Mouse (Mus musculus): Measurements from ENCODE around the gene Foxn1. TPM values are rescaled to one million over a fixed set of nuclear protein-coding genes. Genes with fewer than 3 reads are reported as not detected.
A peak's percentile ranks its signal among the peaks of the same experiment; 100 is the strongest.

Foxn1 gene
- polyA plus RNA-seq, 1 experiment from 2014 or later, result not detected

DNA sequence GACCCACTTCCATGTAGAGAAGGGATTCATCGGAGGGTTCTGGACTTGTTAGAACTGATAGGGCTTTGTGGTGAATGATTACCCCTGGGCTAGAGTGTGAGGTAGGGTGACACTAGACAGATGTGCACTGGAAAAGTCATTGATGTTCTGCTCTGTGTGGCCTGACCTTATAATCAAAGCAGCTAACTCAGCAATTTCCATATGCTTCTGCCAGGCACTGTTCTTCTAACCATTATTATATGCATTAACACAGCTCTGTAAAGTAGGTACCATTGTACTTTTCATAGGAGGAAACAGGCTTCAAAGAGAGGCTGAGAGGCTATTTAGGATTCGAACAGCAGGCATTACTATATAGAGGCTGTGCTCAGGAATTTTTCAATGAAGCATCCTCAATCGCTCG lies 59.1 kb downstream of the Foxn1 start:
- H3K27ac ChIP-seq (ENCODE audit: low read length), result no peak overlapping the region
- H3K9me3 ChIP-seq (ENCODE audit: control insufficient read depth, low read length), result no peaks in the 10 kb centered on the region
- H3K36me3 ChIP-seq (ENCODE audit: control insufficient read depth, insufficient read depth), result no peaks in the 10 kb centered on the region
- no peak overlapping the region for H3K4me3 ChIP-seq (replicated peaks; ENCODE audit: low read length)
- 90% methylated on average over 4 of the region's 4 CpGs for WGBS
- H3K9ac ChIP-seq (replicated peaks; ENCODE audit: low read depth, low read length), result no peak overlapping the region
- peaks cover 27% of the 10 kb centered on the region for H3K4me1 ChIP-seq (replicated peaks; ENCODE audit: control insufficient read depth, insufficient read depth, low read length)
- H3K4me2 ChIP-seq (ENCODE audit: low read length), result no peak overlapping the region
- no peaks in the 10 kb centered on the region for H3K27me3 ChIP-seq (replicated peaks; ENCODE audit: control insufficient read depth, insufficient read depth, low read length)
- no peak for ATAC-seq

DNA sequence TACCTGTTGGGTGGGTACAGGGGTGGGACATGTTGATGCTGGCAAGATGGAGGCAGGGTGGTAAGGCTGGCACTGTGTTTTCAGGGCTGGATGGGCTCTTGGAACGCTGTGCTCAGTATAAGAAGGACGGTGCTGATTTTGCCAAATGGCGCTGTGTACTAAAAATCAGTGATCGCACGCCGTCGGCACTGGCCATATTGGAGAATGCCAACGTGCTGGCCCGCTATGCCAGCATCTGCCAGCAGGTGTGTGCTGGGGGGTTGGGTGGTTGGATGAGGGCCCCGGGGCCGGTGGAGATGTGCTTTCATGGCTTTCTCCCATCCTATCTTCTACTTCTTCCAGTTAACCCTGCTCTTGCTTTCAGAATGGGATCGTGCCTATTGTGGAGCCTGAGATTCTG lies 61.4 kb downstream of the Foxn1 start:
- H3K27me3 ChIP-seq (replicated peaks; ENCODE audit: control insufficient read depth, insufficient read depth, low read length), result no peaks in the 10 kb centered on the region
- no peak overlapping the region for H3K9ac ChIP-seq (replicated peaks; ENCODE audit: low read depth, low read length)
- no peaks in the 10 kb centered on the region for H3K9me3 ChIP-seq (ENCODE audit: control insufficient read depth, low read length)
- no peaks in the 10 kb centered on the region for H3K36me3 ChIP-seq (ENCODE audit: control insufficient read depth, insufficient read depth)
- peaks cover 31% of the 10 kb centered on the region for H3K4me1 ChIP-seq (replicated peaks; ENCODE audit: control insufficient read depth, insufficient read depth, low read length)
- H3K27ac ChIP-seq (ENCODE audit: low read length), result no peak overlapping the region
- H3K4me2 ChIP-seq (ENCODE audit: low read length), result peak overlapping the region; percentile 46
- H3K4me3 ChIP-seq (replicated peaks; ENCODE audit: low read length), result 0 out of 2 replicates have a peak overlapping the region, but pooled peaks have one; percentile 17
- 84% methylated on average over 12 of the region's 12 CpGs for WGBS
- no peak for ATAC-seq

GRCm38 (mm10) chr11:78324000-78324785 lies 62.2 kb downstream of the Foxn1 start:
- H3K4me3 ChIP-seq (replicated peaks; ENCODE audit: low read length), result peak overlapping the region; percentile 17
- peak overlapping the region; percentile 46 for H3K4me2 ChIP-seq (ENCODE audit: low read length)
- no peaks in the 10 kb centered on the region for H3K27me3 ChIP-seq (replicated peaks; ENCODE audit: control insufficient read depth, insufficient read depth, low read length)
- no peaks in the 10 kb centered on the region for H3K9me3 ChIP-seq (ENCODE audit: control insufficient read depth, low read length)
- ATAC-seq, result no peak
- H3K9ac ChIP-seq (replicated peaks; ENCODE audit: low read depth, low read length), result no peak overlapping the region
- peaks cover 26% of the 10 kb centered on the region for H3K4me1 ChIP-seq (replicated peaks; ENCODE audit: control insufficient read depth, insufficient read depth, low read length)
- no peaks in the 10 kb centered on the region for H3K36me3 ChIP-seq (ENCODE audit: control insufficient read depth, insufficient read depth)
- H3K27ac ChIP-seq (ENCODE audit: low read length), result no peak overlapping the region; the same call in 1 of the 2 replicates
- WGBS, result 55% methylated on average over 15 of the region's 15 CpGs

GRCm38 (mm10) chr11:78322860-78323259 lies 63.5 kb downstream of the Foxn1 start, which contains the start of gene Aldoc:
Gene Aldoc, plus strand, starts transcription at chr11:78322968.
- WGBS, result 2% methylated on average over 15 of the region's 15 CpGs
- no peaks in the 10 kb centered on the region for H3K9me3 ChIP-seq (ENCODE audit: control insufficient read depth, low read length)
- H3K27me3 ChIP-seq (replicated peaks; ENCODE audit: control insufficient read depth, insufficient read depth, low read length), result no peaks in the 10 kb centered on the region

GRCm38 (mm10) chr11:78322076-78322831 lies 64.1 kb downstream of the Foxn1 start:
- peaks cover 20% of the 10 kb centered on the region for H3K4me1 ChIP-seq (replicated peaks; ENCODE audit: control insufficient read depth, insufficient read depth, low read length)
- peak; percentile 81 for ATAC-seq
- H3K27me3 ChIP-seq (replicated peaks; ENCODE audit: control insufficient read depth, insufficient read depth, low read length), result no peaks in the 10 kb centered on the region
- H3K4me3 ChIP-seq (replicated peaks; ENCODE audit: low read length), result peak overlapping the region; percentile 6
- no peaks in the 10 kb centered on the region for H3K9me3 ChIP-seq (ENCODE audit: control insufficient read depth, low read length)
- no peak overlapping the region for H3K9ac ChIP-seq (replicated peaks; ENCODE audit: low read depth, low read length)
- peak overlapping the region; percentile 68 for H3K27ac ChIP-seq (ENCODE audit: low read length)
- H3K36me3 ChIP-seq (ENCODE audit: control insufficient read depth, insufficient read depth), result no peaks in the 10 kb centered on the region
- peak overlapping the region; percentile 46 for H3K4me2 ChIP-seq (ENCODE audit: low read length)
- WGBS, result 13% methylated on average over 2 of the region's 2 CpGs

More at GRCm38 (mm10) chr11:78322860-78323259, 63.5 kb downstream of the Foxn1 start, which contains the start of gene Aldoc:
- Histone ChIP-seq H3K27ac (ENCODE audit: low read length) (peak within 1 kb of the TSS; percentile 68), H3K4me2 (ENCODE audit: low read length) (peak within 1 kb of the TSS; percentile 46), H3K9ac (replicated peaks; ENCODE audit: low read depth, low read length) (0 out of 2 replicates have a peak within 1 kb of the TSS, but pooled peaks have one; percentile 7), H3K4me1 (replicated peaks; ENCODE audit: control insufficient read depth, insufficient read depth, low read length) (peaks cover 20% of the 10 kb centered on the region), H3K36me3 (ENCODE audit: control insufficient read depth, insufficient read depth) (no peaks in the 10 kb centered on the region), H3K4me3 (replicated peaks; ENCODE audit: low read length) (peak within 1 kb of the TSS; percentile 6)
- peak; percentile 87 for ATAC-seq

GRCm38 (mm10) chr11:78318411-78318810 lies 67.9 kb downstream of the Foxn1 start:
- H3K36me3 ChIP-seq (ENCODE audit: control insufficient read depth, insufficient read depth), result 0 out of 2 replicates have a peak, but pooled peaks cover 6% of the 10 kb centered on the region
- no peaks in the 10 kb centered on the region for H3K9me3 ChIP-seq (ENCODE audit: control insufficient read depth, low read length)
- WGBS, result 36% methylated on average over 2 of the region's 2 CpGs

GRCm38 (mm10) chr11:78313662-78314061 lies 72.7 kb downstream of the Foxn1 start:
- H3K9me3 ChIP-seq (ENCODE audit: control insufficient read depth, low read length), result no peaks in the 10 kb centered on the region
- H3K4me2 ChIP-seq (ENCODE audit: low read length), result no peak overlapping the region
- H3K27ac ChIP-seq (ENCODE audit: low read length), result no peak overlapping the region
- WGBS, result 94% methylated on average over 2 of the region's 2 CpGs
- H3K4me1 ChIP-seq (replicated peaks; ENCODE audit: control insufficient read depth, insufficient read depth, low read length), result no peaks in the 10 kb centered on the region
- no peak overlapping the region for H3K4me3 ChIP-seq (replicated peaks; ENCODE audit: low read length)
- no peak overlapping the region for H3K9ac ChIP-seq (replicated peaks; ENCODE audit: low read depth, low read length)
- no peaks in the 10 kb centered on the region for H3K27me3 ChIP-seq (replicated peaks; ENCODE audit: control insufficient read depth, insufficient read depth, low read length)
- no peak for ATAC-seq
- 0 out of 2 replicates have a peak, but pooled peaks cover 6% of the 10 kb centered on the region for H3K36me3 ChIP-seq (ENCODE audit: control insufficient read depth, insufficient read depth)

More at GRCm38 (mm10) chr11:78318411-78318810, 67.9 kb downstream of the Foxn1 start:
- Histone ChIP-seq H3K4me2 (ENCODE audit: low read length) (no peak overlapping the region), H3K27ac (ENCODE audit: low read length) (no peak overlapping the region), H3K9ac (replicated peaks; ENCODE audit: low read depth, low read length) (no peak overlapping the region), H3K27me3 (replicated peaks; ENCODE audit: control insufficient read depth, insufficient read depth, low read length) (no peaks in the 10 kb centered on the region), H3K4me3 (replicated peaks; ENCODE audit: low read length) (no peak overlapping the region), H3K4me1 (replicated peaks; ENCODE audit: control insufficient read depth, insufficient read depth, low read length) (peaks cover 14% of the 10 kb centered on the region)
- no peak for ATAC-seq

DNA sequence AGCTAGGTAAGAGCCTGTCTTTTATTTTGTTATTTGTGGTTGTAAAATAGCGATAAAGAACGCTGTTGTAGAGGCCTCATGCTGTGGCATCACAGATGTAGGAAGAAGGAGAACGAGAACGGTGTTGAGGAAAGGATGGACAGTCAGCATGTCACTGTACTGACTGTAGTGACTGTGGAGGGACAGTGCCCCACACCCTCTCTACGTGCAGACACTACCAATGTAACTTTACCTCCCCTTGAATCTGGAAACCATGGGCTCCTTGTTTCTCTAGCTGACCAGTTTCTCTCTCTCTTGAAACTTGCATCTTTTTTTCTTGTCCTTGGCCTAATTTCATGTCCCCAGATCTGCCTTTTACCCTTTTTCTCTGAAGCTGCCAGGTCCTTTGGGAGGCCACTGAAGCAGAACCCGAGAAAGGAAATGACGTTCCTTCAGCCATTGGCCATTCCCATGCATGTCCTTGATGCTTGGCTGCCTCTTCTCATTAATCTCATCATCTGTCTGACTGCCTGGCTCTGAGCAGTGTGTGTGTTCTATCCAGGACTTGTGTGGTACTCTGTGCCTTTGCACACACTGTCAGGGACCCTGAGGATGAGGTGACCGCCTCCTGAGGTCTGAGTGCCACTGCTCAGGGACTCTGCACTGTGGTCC lies 75.4 kb downstream of the Foxn1 start:
- H3K9ac ChIP-seq (replicated peaks; ENCODE audit: low read depth, low read length), result no peak overlapping the region
- no peaks in the 10 kb centered on the region for H3K27me3 ChIP-seq (replicated peaks; ENCODE audit: control insufficient read depth, insufficient read depth, low read length)
- H3K4me2 ChIP-seq (ENCODE audit: low read length), result no peak overlapping the region
- no peak for ATAC-seq
- 0 out of 2 replicates have a peak, but pooled peaks cover 3% of the 10 kb centered on the region for H3K4me1 ChIP-seq (replicated peaks; ENCODE audit: control insufficient read depth, insufficient read depth, low read length)
- 90% methylated on average over 8 of the region's 8 CpGs for WGBS
- H3K4me3 ChIP-seq (replicated peaks; ENCODE audit: low read length), result no peak overlapping the region
- H3K9me3 ChIP-seq (ENCODE audit: control insufficient read depth, low read length), result no peaks in the 10 kb centered on the region
- H3K36me3 ChIP-seq (ENCODE audit: control insufficient read depth, insufficient read depth), result 0 out of 2 replicates have a peak, but pooled peaks cover 3% of the 10 kb centered on the region
- H3K27ac ChIP-seq (ENCODE audit: low read length), result no peak overlapping the region
